Comparison of ENCODE assay signal across 25 mouse cellular contexts in genomic region chr7:140006861-140007611, GRCm38 (mm10). TPM values are rescaled to one million over a fixed set of nuclear protein-coding genes. Genes with fewer than 3 reads are reported as not detected.
A peak's percentile ranks its signal among the peaks of the same experiment; 100 is the strongest.
DNase-seq lines count a peak whose midpoint lies in the region; ATAC-seq and TF ChIP-seq lines count a peak whose summit lies in the region.
"Had no signal": no experiment of that assay in that cellular context is flagged by ENCODE, and none has a peak within 500 bp of the region (broad histone marks: within the 10 kb centered on the region; RNA-seq: fewer than 3 reads in every experiment).

No protein-coding gene starts in this region.

- no peaks in the 10 kb centered on the region for H3K27me3 ChIP-seq in forebrain, embryonic 11.5 days (ENCODE audit: control insufficient read depth, insufficient read depth, low read length)
- H3K27me3 ChIP-seq in forebrain, embryonic 14.5 days (replicated peaks; ENCODE audit: control insufficient read depth, insufficient read depth, low read length): no peaks in the 10 kb centered on the region
- no peaks in the 10 kb centered on the region for H3K27me3 ChIP-seq in liver, embryonic 13.5 days
- H3K27me3 ChIP-seq in liver, postnatal 0 days (ENCODE audit: insufficient read depth, low read length): no peaks in the 10 kb centered on the region
- H3K27me3 ChIP-seq: embryonic facial prominence, embryonic 12.5 days; forebrain, embryonic 12.5 days; heart, embryonic 15.5 days; hindbrain, embryonic 13.5 days had no signal

- no peak for ATAC-seq in forebrain, embryonic 11.5 days (replicated peaks; ENCODE audit: low FRiP score)
- ATAC-seq in forebrain, embryonic 14.5 days: no peak
- ATAC-seq in liver, embryonic 13.5 days (ENCODE audit: low read depth): 0 out of 2 replicates have a peak, but pooled peaks have one; percentile 20
- ATAC-seq in liver, postnatal 0 days: no peak
- peak; percentile 98 for ATAC-seq in megakaryocyte-erythroid progenitor cell, adult 5-6 weeks (replicated peaks; ENCODE audit: low FRiP score, low TSS enrichment, poor library complexity, severe bottlenecking)
- ATAC-seq: CD4-positive, CD25-positive, alpha-beta regulatory T cell, adult 4 months; forebrain, postnatal 0 days had no signal

- no peak for TF ChIP-seq CTCF in liver, postnatal 0 days (IDR thresholded peaks at IDR 0.05; ENCODE audit: low read depth)

- H3K4me3 ChIP-seq in forebrain, embryonic 11.5 days (ENCODE audit: low read depth, low read length): no peak overlapping the region
- H3K4me3 ChIP-seq in forebrain, embryonic 14.5 days (ENCODE audit: low read depth, low read length): no peak overlapping the region
- H3K4me3 ChIP-seq in liver, embryonic 13.5 days (replicated peaks): no peak overlapping the region
- H3K4me3 ChIP-seq in liver, postnatal 0 days (ENCODE audit: low read depth, low read length): no peak overlapping the region
- H3K4me3 ChIP-seq: embryonic facial prominence, embryonic 12.5 days; forebrain, embryonic 12.5 days; gastrocnemius, adult 2 months; heart, embryonic 15.5 days; hindbrain, embryonic 13.5 days had no signal

- H3K9ac ChIP-seq in forebrain, embryonic 11.5 days (ENCODE audit: low read length): no peak overlapping the region
- no peak overlapping the region for H3K9ac ChIP-seq in forebrain, embryonic 14.5 days (ENCODE audit: low read length)
- no peak overlapping the region for H3K9ac ChIP-seq in liver, embryonic 13.5 days
- H3K9ac ChIP-seq in liver, postnatal 0 days (replicated peaks): no peak overlapping the region
- H3K9ac ChIP-seq: embryonic facial prominence, embryonic 12.5 days; forebrain, embryonic 12.5 days; forebrain, postnatal 0 days; heart, embryonic 15.5 days; hindbrain, embryonic 13.5 days had no signal

- H3K36me3 ChIP-seq in forebrain, embryonic 11.5 days (ENCODE audit: control insufficient read depth, insufficient read depth, low read length): peaks cover 10% of the 10 kb centered on the region
- H3K36me3 ChIP-seq in forebrain, embryonic 14.5 days (ENCODE audit: control insufficient read depth, insufficient read depth, low read length): peaks cover 62% of the 10 kb centered on the region
- H3K36me3 ChIP-seq in liver, embryonic 13.5 days: peaks cover 79% of the 10 kb centered on the region
- H3K36me3 ChIP-seq in liver, postnatal 0 days (replicated peaks; ENCODE audit: insufficient read depth, low read length): peaks cover 32% of the 10 kb centered on the region

- WGBS in forebrain, embryonic 11.5 days: 93% methylated on average over 9 of the region's 9 CpGs
- WGBS in forebrain, embryonic 14.5 days: 94% methylated on average over 9 of the region's 9 CpGs
- WGBS in liver, embryonic 13.5 days (ENCODE audit: insufficient replicate concordance): 84% methylated on average over 9 of the region's 9 CpGs
- 84% methylated on average over 9 of the region's 9 CpGs for WGBS in liver, postnatal 0 days (ENCODE audit: insufficient replicate concordance)

- H3K9me3 ChIP-seq in forebrain, embryonic 11.5 days (ENCODE audit: control insufficient read depth, low read length): no peaks in the 10 kb centered on the region
- H3K9me3 ChIP-seq in forebrain, embryonic 14.5 days (replicated peaks; ENCODE audit: control insufficient read depth, low read length): no peaks in the 10 kb centered on the region
- H3K9me3 ChIP-seq in liver, embryonic 13.5 days (replicated peaks): peaks cover 3% of the 10 kb centered on the region; the same call in 1 of the 2 replicates
- peaks cover 3% of the 10 kb centered on the region for H3K9me3 ChIP-seq in liver, postnatal 0 days (ENCODE audit: low read length)
- H3K9me3 ChIP-seq: embryonic facial prominence, embryonic 12.5 days; forebrain, embryonic 12.5 days; heart, embryonic 15.5 days; hindbrain, embryonic 13.5 days had no signal

- no peak overlapping the region for H3K4me2 ChIP-seq in forebrain, embryonic 11.5 days (ENCODE audit: low read depth, low read length, severe bottlenecking)
- no peak overlapping the region for H3K4me2 ChIP-seq in forebrain, embryonic 14.5 days (ENCODE audit: low read length)
- H3K4me2 ChIP-seq in liver, embryonic 13.5 days: no peak overlapping the region
- no peak overlapping the region for H3K4me2 ChIP-seq in liver, postnatal 0 days (ENCODE audit: low read depth, low read length)
- H3K4me2 ChIP-seq: embryonic facial prominence, embryonic 12.5 days; forebrain, embryonic 12.5 days; heart, embryonic 11.5 days; heart, embryonic 15.5 days; hindbrain, embryonic 13.5 days had no signal

- no peak overlapping the region for H3K27ac ChIP-seq in forebrain, embryonic 11.5 days (ENCODE audit: low read depth, low read length)
- no peak overlapping the region for H3K27ac ChIP-seq in forebrain, embryonic 14.5 days (ENCODE audit: low read depth, low read length)
- no peak overlapping the region for H3K27ac ChIP-seq in liver, embryonic 13.5 days
- H3K27ac ChIP-seq in liver, postnatal 0 days (ENCODE audit: low read depth): no peak overlapping the region
- H3K27ac ChIP-seq: embryonic facial prominence, embryonic 12.5 days; forebrain, embryonic 12.5 days; gastrocnemius, adult 2 months; heart, embryonic 15.5 days; hindbrain, embryonic 13.5 days had no signal

- no peak for TF ChIP-seq EP300 in liver, postnatal 0 days (IDR thresholded peaks at IDR 0.05; ENCODE audit: low read depth)

- no peaks in the 10 kb centered on the region for H3K4me1 ChIP-seq in forebrain, embryonic 11.5 days (replicated peaks; ENCODE audit: control insufficient read depth, insufficient read depth, low read length)
- H3K4me1 ChIP-seq in forebrain, embryonic 14.5 days (ENCODE audit: control insufficient read depth, insufficient read depth, low read length): no peaks in the 10 kb centered on the region
- H3K4me1 ChIP-seq in liver, embryonic 13.5 days (replicated peaks): no peaks in the 10 kb centered on the region
- H3K4me1 ChIP-seq in liver, postnatal 0 days (ENCODE audit: insufficient read depth): no peaks in the 10 kb centered on the region
- H3K4me1 ChIP-seq: embryonic facial prominence, embryonic 12.5 days; forebrain, embryonic 12.5 days; heart, embryonic 15.5 days; hindbrain, embryonic 13.5 days had no signal

- peak; percentile 30 for DNase-seq in forebrain, embryonic 11.5 days (ENCODE audit: low spot score)
- DNase-seq in forebrain, embryonic 14.5 days (ENCODE audit: low spot score): no peak
- no peak for DNase-seq in liver, embryonic 13.5 days
- no peak for DNase-seq in liver, postnatal 0 days
- peak; percentile 34 for DNase-seq in testis, postnatal 10 days (ENCODE audit: low spot score)
- no peak for DNase-seq in testis, postnatal 14 days (ENCODE audit: low spot score)
- DNase-seq: adrenal gland, adult 8-10 months; cerebellum, adult 11 months; cerebellum, adult 8-10 months; cerebellum, postnatal 14 days; forebrain, postnatal 0 days; gastrocnemius, adult 2 months; heart, adult 18-20 months; heart, postnatal 14 days had no signal

RNA-seq across cellular contexts. Expression of gene Adam8, which starts 14.7 kb away (rescaled TPM):
- polyA plus RNA-seq in forebrain, embryonic 11.5 days (2014; fragmentation: Nextera tagmentation; extraction: Ambion mirVana): 3.0 and 3.6 TPM in 2 replicates
- polyA plus RNA-seq in forebrain, embryonic 14.5 days (2014; fragmentation: Nextera tagmentation; extraction: Ambion mirVana): 1.3 and 2.1 TPM in 2 replicates
- 0.27 and 0.46 TPM in 2 replicates for polyA plus RNA-seq in liver, embryonic 13.5 days (2015; fragmentation: Nextera tagmentation; extraction: Ambion mirVana)
- 1.2 and 1.8 TPM in 2 replicates for polyA plus RNA-seq in liver, postnatal 0 days (2015; fragmentation: Nextera tagmentation; extraction: Ambion mirVana)
- total RNA-seq in megakaryocyte-erythroid progenitor cell, adult 5-6 weeks (2014; fragmentation: Nextera tagmentation): 1.5 and 4.5 TPM in 2 replicates
- 0.34 and 2.6 TPM in 2 replicates for total RNA-seq in megakaryocyte-erythroid progenitor cell, adult 5-6 weeks (2017)

RNA-seq across cellular contexts. Expression of gene 6430531B16Rik, which starts 28.5 kb away (rescaled TPM):
- polyA plus RNA-seq in forebrain, embryonic 11.5 days (2014; fragmentation: Nextera tagmentation; extraction: Ambion mirVana): 0.35 and 0.77 TPM in 2 replicates
- polyA plus RNA-seq in forebrain, embryonic 14.5 days (2014; fragmentation: Nextera tagmentation; extraction: Ambion mirVana): 0.51 and 0.86 TPM in 2 replicates
- not detected in 2 replicates for polyA plus RNA-seq in liver, embryonic 13.5 days (2015; fragmentation: Nextera tagmentation; extraction: Ambion mirVana)
- not detected in 2 replicates for polyA plus RNA-seq in liver, postnatal 0 days (2015; fragmentation: Nextera tagmentation; extraction: Ambion mirVana)
- not detected in 2 replicates for total RNA-seq in megakaryocyte-erythroid progenitor cell, adult 5-6 weeks (2014; fragmentation: Nextera tagmentation)
- total RNA-seq in megakaryocyte-erythroid progenitor cell, adult 5-6 weeks (2017): 1.0 TPM in 1 of 2 replicates, not detected in the other
- total RNA-seq: gastrocnemius, adult 2 months; gastrocnemius, postnatal 36 days; heart, adult 18-20 months; heart, postnatal 14 days had no signal
- polyA plus RNA-seq: G1E; heart, embryonic 15.5 days had no signal

RNA-seq across cellular contexts. Expression of gene Zfp511, which starts 29.2 kb away (rescaled TPM):
- polyA plus RNA-seq in forebrain, embryonic 11.5 days (2014; fragmentation: Nextera tagmentation; extraction: Ambion mirVana): 42.6 and 48.2 TPM in 2 replicates
- 52.5 and 53.6 TPM in 2 replicates for polyA plus RNA-seq in forebrain, embryonic 14.5 days (2014; fragmentation: Nextera tagmentation; extraction: Ambion mirVana)
- 22.9 and 23.6 TPM in 2 replicates for polyA plus RNA-seq in liver, embryonic 13.5 days (2015; fragmentation: Nextera tagmentation; extraction: Ambion mirVana)
- 10.5 and 10.7 TPM in 2 replicates for polyA plus RNA-seq in liver, postnatal 0 days (2015; fragmentation: Nextera tagmentation; extraction: Ambion mirVana)
- total RNA-seq in megakaryocyte-erythroid progenitor cell, adult 5-6 weeks (2014; fragmentation: Nextera tagmentation): 21.3 and 34.7 TPM in 2 replicates
- 22.0 and 26.9 TPM in 2 replicates for total RNA-seq in megakaryocyte-erythroid progenitor cell, adult 5-6 weeks (2017)

RNA-seq across cellular contexts. Expression of gene Tubgcp2, which starts 29.4 kb away (rescaled TPM):
- polyA plus RNA-seq in forebrain, embryonic 11.5 days (2014; fragmentation: Nextera tagmentation; extraction: Ambion mirVana): 75.6 and 78.0 TPM in 2 replicates
- 64.3 and 67.7 TPM in 2 replicates for polyA plus RNA-seq in forebrain, embryonic 14.5 days (2014; fragmentation: Nextera tagmentation; extraction: Ambion mirVana)
- polyA plus RNA-seq in liver, embryonic 13.5 days (2015; fragmentation: Nextera tagmentation; extraction: Ambion mirVana): 28.8 and 31.3 TPM in 2 replicates
- 14.2 and 16.0 TPM in 2 replicates for polyA plus RNA-seq in liver, postnatal 0 days (2015; fragmentation: Nextera tagmentation; extraction: Ambion mirVana)
- 29.3 and 37.6 TPM in 2 replicates for total RNA-seq in megakaryocyte-erythroid progenitor cell, adult 5-6 weeks (2014; fragmentation: Nextera tagmentation)
- 38.2 and 41.2 TPM in 2 replicates for total RNA-seq in megakaryocyte-erythroid progenitor cell, adult 5-6 weeks (2017)

RNA-seq across cellular contexts. Expression of gene Msx3, which starts 41.9 kb away (rescaled TPM):
- 2.4 and 2.6 TPM in 2 replicates for polyA plus RNA-seq in forebrain, embryonic 11.5 days (2014; fragmentation: Nextera tagmentation; extraction: Ambion mirVana)
- 0.93 and 1.2 TPM in 2 replicates for polyA plus RNA-seq in forebrain, embryonic 14.5 days (2014; fragmentation: Nextera tagmentation; extraction: Ambion mirVana)
- polyA plus RNA-seq in liver, embryonic 13.5 days (2015; fragmentation: Nextera tagmentation; extraction: Ambion mirVana): not detected in 2 replicates
- polyA plus RNA-seq in liver, postnatal 0 days (2015; fragmentation: Nextera tagmentation; extraction: Ambion mirVana): not detected in 2 replicates
- not detected in 2 replicates for total RNA-seq in megakaryocyte-erythroid progenitor cell, adult 5-6 weeks (2014; fragmentation: Nextera tagmentation)
- total RNA-seq in megakaryocyte-erythroid progenitor cell, adult 5-6 weeks (2017): not detected in 2 replicates
- total RNA-seq: adrenal gland, adult 8-10 months; adrenal gland, postnatal 4 days; gastrocnemius, adult 2 months; gastrocnemius, postnatal 36 days; heart, adult 18-20 months; heart, postnatal 14 days; hematopoietic stem cell, adult 5-6 weeks had no signal
- polyA plus RNA-seq: G1E; heart, embryonic 15.5 days had no signal

Comparison
In these comparisons a context has a peak if more than half of its experiments do, and no peak if none do; other contexts are left out.
1. ATAC-seq: peak in liver, embryonic 13.5 days (single experiment) and megakaryocyte-erythroid progenitor cell, adult 5-6 weeks (single experiment); none in forebrain, embryonic 11.5 days (single experiment), forebrain, embryonic 14.5 days (single experiment) and liver, postnatal 0 days (single experiment).
2. DNase-seq: peak in forebrain, embryonic 11.5 days (single experiment) and testis, postnatal 10 days (single experiment); none in forebrain, embryonic 14.5 days (single experiment), liver, embryonic 13.5 days (single experiment), liver, postnatal 0 days (single experiment) and testis, postnatal 14 days (single experiment).